Mouse (Mus musculus) monocyte, adult 5-6 weeks (primary cell): ENCODE results near the gene Ccnc. TPM values are rescaled to one million over a fixed set of nuclear protein-coding genes. Genes with fewer than 3 reads are reported as not detected.

ENCODE experiments used
- ATAC-seq: fragments of 153-309, 156-312 bp; replicated peaks from 2 replicates; pipeline ENCODE4 v1.8.0; 2017; ENCODE audit warnings: mild to moderate bottlenecking; ENCODE audit not compliant: low TSS enrichment, insufficient number of reproducible peaks, severe bottlenecking, poor library complexity, low FRiP score
- total RNA-seq: library from RNA; stranded (forward); fragments of 200-1000, 200-491, 200-594 nt; gene quantifications from 3 replicates; pipeline ENCODE4 v1.2.3, GENCODE M21; 2017

Gene Ccnc
- total RNA-seq, 1 experiment from 2014 or later, result 31.3 TPM

- ATAC-seq, result no peak
Observed at GRCm38 (mm10) chr4:21786268-21786667, 58.8 kb downstream of the Ccnc start.

GRCm38 (mm10) chr4:21788903-21789302 lies 61.4 kb downstream of the Ccnc start:
- ATAC-seq, result no peak

GRCm38 (mm10) chr4:21789836-21790235 lies 62.3 kb downstream of the Ccnc start:
- ATAC-seq, result no peak

- ATAC-seq, result no peak
Observed at GRCm38 (mm10) chr4:21793631-21794030, 66.1 kb downstream of the Ccnc start.

- no peak for ATAC-seq
Observed at GRCm38 (mm10) chr4:21801013-21801412, 73.5 kb downstream of the Ccnc start.

GRCm38 (mm10) chr4:21801620-21802019 lies 74.1 kb downstream of the Ccnc start:
- no peak for ATAC-seq

- ATAC-seq, result no peak
Observed at GRCm38 (mm10) chr4:21807204-21807603, 79.7 kb downstream of the Ccnc start.

Other genes starting within 250 kb of the Ccnc start
- gene Prdm13, start 41.7 kb upstream of the Ccnc start, total RNA-seq, result not detected in 3 replicates
- 24.5 to 27.2 TPM (median 26.4 TPM) in 3 replicates for gene Usp45, start 39.5 kb downstream of the Ccnc start, total RNA-seq
- 33.6 to 48.4 TPM (median 45.4 TPM) in 3 replicates for gene Tstd3, start 39.5 kb downstream of the Ccnc start, total RNA-seq
- gene Pnisr, start 119.9 kb downstream of the Ccnc start, total RNA-seq, result 225 to 339 TPM (median 254 TPM) in 3 replicates
- gene Coq3, start 152.0 kb downstream of the Ccnc start, total RNA-seq, result 0.95 to 8.2 TPM (median 2.5 TPM) in 3 replicates
- gene Faxc, start 203.6 kb downstream of the Ccnc start, total RNA-seq, result 0.10 TPM in 1 of 3 replicates, not detected in the others